Mouse (Mus musculus): ENCODE measurements around the gene Stk25.

DNA sequence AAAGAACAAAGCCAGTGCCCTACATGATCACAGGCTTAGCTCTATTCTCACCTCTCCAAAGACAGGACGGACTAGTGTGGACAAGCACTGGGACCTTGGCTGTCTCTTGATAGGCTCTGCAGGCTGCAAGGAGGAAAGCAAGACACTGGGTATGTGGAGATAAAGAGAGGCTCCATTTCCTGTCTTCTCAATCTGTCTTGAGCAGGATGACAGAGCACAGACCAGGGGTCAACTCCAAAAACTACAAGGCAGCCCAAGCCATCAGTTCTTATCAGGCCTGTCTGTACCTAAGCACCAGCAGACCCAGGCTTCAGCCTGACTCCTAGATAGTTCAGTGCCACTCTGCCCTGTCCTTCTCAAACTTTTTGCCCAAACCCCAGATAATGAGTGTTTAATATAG lies 34.0 kb downstream of the Stk25 start:
- TF ChIP-seq CTCF (IDR thresholded peaks at IDR 0.05; ENCODE audit: low read depth, low read length) (no peak), POLR2A (IDR thresholded peaks at IDR 0.05; ENCODE audit: extremely low read depth, insufficient read depth, low read length) (no peak)

Data from liver, adult 2 months (tissue).